Mouse (Mus musculus) cerebellum, postnatal 14 days (tissue): Measurements from ENCODE around the gene Nfx1.
"Not testable (repeated sequence)": the region's sequence is repeated elsewhere in the genome, so short reads cannot be mapped to it uniquely, and the experiment has no call there.

Source experiments
- DNase-seq, 2 experiments: peaks; one replicate each; pipeline ENCODE4 v3.0.0; 2021; ENCODE audit warnings: mixed read lengths in 2 of 2

The Nfx1 gene

GRCm38 (mm10) chr4:40970842-40971701 lies at the start of gene Nfx1:
Nfx1 (plus strand) TSS chr4:40970906.
- DNase-seq = peak; percentile 95 to 96

DNA sequence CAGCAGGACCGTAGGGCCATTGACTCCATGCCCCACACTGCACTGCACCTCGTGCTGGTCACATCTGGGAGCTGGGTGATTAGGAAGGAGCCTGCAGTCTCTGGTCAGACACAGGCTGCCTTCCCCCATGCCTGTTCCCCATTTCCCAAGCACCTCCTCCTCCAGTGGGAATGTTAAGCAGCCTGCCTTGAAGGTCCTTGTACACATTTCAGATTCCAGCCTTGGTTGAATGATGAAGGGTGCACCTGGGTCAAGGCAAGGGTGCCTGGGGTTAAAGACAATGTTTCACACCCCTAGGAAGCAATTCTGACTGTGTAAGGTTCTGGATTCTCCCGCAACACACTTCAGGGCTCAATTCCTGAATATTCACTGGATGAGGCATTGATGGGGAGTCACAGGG lies 49.4 kb upstream of the Nfx1 start:
- no peak for DNase-seq

DNA sequence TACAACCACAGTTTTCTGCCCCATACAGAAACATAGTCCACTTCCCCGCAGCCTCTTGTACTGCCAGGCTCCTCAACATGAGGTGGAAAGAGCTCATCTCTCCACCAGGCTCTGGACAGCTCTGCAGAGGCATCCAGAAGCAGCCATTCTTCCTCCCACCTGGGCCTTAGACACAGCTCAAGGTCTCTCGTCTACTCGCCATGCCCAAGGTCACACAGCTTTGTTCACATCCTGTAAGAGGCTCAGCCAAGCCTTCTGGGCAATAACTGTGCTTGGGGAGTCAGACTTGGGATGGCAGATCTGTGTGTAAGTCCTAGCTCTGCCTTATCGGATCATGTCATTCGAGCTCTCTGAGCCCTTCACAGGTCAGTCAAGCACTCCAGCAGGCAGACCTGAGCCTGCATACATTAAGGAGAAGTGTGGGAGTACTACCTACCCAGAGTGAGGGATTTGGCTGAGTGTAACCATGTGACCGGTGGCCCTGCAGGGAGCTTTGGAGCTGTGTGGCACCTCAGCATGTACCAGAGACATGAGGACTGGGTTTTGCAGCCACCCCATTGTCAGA lies 47.5 kb upstream of the Nfx1 start:
- no peak for DNase-seq

- DNase-seq = no peak
These were observed 45.1 kb upstream of the Nfx1 start for GRCm38 (mm10) chr4:40925568-40925967.

DNA sequence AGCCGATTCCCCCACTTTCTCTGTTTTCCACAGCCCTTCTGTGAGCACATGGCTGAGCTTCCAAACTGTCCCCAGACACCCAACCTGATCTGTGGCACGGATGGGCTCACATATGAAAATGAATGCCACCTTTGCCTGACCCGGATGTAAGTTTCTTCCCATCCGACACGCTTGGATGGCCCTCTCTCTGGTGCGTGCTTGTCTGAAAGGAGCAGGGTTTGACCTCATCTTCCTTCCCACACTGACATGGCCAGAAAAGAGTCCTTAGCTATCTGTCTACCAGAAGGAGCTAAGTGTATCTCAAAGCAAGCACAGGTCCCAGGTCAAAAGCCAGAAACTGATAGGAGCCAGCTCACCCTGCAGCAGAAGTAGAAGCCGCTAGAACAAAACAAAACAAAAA lies 41.7 kb upstream of the Nfx1 start:
- DNase-seq = no peak

DNA sequence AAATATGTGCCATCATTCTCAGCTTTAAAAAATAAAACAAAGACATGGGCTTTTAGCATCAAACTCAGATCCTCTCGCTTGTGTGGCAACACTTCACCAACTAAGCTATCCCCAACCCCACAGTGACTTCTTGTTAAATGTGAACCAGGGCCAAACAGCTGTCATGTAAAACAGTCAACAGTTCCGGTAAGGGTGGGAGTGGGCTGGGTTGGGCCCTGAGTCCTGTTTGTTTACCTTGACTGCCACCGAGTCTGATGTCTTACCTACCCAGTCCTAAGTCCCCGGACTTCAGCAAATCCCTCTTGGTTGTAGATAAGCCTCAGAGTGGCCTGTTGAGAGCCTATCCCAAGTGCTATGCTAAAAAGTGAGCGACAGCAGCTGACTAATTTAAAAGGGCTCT lies 37.0 kb upstream of the Nfx1 start:
- DNase-seq = no peak

DNA sequence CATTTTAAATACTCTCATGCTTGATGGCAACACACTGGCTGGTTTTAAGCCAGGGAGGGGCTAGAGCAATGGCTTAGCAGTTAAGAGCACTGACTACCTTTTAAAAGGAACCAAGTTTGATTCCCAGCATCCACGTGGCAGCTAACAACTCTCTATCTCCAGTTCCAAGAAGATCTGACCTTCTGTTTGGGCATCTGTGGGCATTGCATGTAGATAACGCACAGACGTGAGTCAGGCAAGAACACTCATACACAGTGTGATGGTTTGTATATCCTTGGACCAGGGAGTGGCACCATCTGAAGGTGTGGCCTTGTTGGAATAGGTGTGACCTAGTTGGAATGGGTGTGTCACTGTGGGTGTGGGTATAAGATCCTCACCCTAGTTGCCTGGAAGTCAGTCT lies 36.3 kb upstream of the Nfx1 start:
- not testable (repeated sequence) for DNase-seq

DNA sequence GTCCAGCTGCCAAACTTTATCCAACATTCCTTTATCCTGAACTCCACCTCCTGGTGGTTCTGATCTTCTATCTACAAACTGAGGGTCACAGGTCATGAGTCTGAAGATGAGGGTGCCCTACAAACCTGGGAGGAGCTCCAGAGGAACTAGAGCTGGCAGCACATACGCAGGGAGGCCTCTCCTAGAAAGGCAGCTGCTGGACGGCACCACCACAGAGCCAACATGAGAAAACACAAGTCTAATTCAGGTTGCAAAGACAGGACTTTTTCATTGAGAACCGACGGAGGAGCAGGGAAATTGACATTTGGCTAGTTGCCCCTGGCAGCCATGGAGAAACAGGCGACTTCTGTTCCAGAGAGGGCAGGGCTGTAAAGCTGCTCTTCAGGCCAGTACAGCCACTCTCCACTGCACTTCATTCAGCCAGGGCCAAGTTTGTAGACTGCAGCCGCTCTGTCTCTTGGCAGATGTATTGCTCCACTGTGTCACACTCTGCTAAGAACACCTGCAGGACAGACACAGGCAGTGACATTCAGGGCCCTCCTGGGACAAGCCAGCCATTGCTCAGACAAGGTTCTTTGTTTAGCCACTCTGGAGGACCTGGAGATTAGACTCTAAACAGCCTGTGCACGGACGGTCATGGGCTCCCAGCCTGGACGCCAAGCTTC lies 34.4 kb upstream of the Nfx1 start:
- DNase-seq = peak; percentile 32 to 58

GRCm38 (mm10) chr4:40938793-40939192 lies 31.9 kb upstream of the Nfx1 start:
- DNase-seq = no peak

DNA sequence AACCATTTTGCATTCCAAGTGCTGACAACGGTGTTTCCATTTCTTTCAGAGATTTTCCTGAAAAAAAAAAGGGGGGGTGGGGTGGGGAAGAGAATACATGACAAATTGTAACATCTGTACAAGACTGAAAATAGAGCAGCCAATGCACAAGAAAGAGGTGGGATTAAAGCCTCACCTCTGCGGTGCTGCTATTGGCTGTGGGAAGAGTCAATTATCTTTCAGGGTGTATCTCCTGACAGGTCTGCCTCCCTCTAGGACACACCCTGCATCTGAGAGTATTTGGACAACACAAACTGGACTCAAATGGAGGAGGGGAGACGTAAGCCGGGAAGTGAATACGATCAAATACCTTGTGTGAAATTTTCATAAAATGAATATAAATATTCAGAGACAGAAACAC lies 27.1 kb upstream of the Nfx1 start:
- DNase-seq = no peak

GRCm38 (mm10) chr4:40946516-40947121 lies 24.1 kb upstream of the Nfx1 start:
- DNase-seq = no peak

- no peak for DNase-seq
These were observed 23.0 kb upstream of the Nfx1 start for GRCm38 (mm10) chr4:40947565-40948159.

DNA sequence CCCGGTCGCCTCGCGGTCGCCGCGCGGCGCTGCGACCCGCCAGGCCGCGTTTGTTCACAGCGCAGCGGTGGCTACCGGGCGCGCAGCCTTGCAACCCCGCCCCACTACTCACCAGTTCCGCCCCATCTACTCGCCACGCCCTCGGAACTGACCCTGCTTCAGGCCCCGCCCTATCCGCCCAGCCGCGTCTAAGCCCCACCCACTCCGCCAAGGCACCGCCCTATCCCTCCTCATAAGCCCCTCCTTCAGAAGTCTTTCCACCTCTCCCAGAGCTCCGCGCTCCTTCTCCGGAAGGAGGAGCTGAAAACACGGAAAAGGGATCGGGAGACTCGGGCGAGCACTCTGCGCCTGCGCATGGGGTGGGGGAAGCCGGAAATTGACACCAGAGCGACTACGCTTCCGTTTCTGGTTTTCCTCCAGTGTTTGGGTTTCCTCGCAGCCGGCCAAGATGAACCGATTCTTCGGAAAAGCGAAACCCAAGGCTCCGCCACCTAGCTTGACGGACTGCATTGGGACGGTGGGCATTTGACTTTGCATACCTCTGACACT lies 22.5 kb upstream of the Nfx1 start, which contains the start of the genes Bag1 and Chmp5:
Gene Bag1 (minus strand): TSS at position 135 of the 549 bp plus-strand sequence.
Gene Chmp5 (plus strand): TSS at position 248 of the 549 bp plus-strand sequence.
- DNase-seq = peak; percentile 98 to 99

DNA sequence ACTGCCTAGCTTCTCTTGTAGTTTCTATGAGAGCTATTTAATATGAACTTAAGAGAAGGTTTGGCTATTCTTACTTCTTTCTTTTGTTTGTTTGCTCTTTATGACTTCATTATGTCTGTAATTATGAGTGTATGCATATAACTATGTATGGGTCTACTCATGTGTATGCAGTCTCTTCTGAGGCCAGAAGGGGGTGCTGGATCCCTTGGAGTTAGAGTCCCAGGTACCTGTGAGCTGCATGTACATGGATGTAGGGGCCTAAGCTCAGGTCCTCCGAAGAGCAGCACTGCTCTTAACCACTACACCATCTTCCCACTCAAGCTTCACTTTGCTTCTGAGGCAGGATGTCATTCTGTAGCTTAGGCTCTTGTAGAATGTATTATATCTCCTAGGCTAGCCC lies 17.2 kb upstream of the Nfx1 start:
- DNase-seq = peak in 1 of 2 experiments; percentile 21

DNA sequence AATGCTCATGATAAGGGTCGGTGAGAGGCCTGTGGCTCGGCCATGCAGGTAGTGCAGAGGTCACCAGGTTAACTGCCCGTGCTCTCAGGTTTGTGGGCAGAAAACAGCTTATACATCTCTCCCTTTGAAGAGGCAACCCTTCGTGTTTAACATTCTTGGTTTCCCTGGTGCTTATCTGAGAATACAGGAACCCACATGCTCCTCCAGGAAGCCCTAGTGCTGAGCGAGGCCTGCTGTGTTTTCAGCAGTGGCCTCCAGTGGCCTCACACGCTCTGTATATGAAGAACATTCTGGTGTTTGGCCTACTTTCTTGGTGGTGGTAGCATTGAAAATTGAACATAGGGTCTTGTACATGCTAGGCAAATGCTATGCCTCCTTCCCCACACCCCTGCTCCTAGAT lies 14.8 kb upstream of the Nfx1 start:
- DNase-seq = no peak

DNA sequence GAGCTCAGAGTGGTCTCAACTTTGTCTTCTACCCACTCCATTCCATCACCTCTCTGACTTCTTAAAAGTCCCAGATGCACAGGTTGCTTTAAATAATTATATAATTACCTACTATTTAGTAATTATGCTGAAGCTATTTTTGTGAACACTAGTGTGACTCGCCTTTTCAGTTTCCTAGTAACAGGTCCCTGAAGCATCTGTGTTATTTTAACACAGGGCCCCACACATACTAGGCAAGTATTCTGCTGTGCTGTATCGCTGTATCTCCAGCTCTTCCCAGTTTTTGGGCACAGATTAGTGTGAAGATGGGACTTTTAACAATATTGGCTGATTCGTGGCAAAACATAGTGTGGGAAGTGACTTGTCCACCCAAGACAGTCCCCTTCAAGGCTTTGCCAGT lies 7.2 kb upstream of the Nfx1 start:
- no peak for DNase-seq

DNA sequence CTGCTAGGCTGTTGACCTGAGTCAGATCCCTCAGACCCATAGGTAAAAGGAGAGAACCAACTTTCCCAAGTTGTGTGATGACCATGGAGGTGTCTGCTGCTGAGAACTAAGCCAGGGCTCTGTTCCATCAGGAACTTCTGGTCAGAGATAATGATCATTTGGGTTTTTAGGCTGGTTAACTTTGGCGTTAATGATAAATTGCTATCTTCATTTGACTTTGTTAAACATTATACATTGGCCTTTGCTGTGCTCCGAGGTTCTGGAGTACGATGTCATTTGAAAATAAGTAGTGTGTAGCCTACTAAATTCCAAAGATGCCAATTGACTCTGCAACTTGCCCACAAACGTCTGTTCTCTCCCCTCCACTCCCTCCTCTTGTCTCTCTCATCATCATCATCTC lies 1.5 kb upstream of the Nfx1 start:
- no peak for DNase-seq

DNA sequence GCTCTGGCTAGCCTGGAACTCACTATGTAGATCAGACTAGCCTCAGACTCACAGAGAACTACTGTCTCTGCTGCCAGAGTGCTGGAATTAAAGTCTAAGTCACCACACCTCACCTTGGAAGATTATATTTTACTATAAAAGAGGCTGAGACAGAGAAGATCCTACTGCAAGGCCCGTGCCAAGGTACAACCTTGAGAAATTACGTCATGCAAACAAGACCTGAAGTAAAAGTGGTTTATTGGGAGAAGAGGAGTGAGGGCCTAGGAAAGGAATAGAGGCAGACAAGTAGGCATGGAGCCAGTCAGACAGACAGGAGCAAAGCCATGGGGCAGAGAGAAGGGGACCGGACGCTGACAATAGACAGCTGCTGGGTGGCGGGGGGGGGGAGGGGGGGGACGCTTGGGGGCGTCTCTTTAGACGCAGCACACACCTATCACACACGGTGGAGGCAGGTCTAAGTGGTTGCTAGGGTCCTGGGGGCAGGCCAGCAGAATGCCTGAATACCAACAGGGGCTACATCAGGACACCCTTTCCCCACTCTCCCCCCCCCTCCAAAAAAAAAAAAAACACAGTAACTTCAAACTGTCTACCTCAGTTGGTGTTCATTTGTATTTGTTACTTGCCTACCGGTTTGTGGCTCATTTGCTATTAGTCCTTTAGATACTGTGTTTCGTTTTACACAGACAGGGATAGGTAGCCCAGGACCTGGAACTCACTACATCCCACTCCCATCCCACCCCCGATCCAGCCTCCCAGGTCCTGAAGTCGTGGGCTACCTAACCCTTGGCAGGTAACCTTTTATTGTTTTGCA lies 720 bp upstream of the Nfx1 start:
- peak; percentile 27 to 43 for DNase-seq

GRCm38 (mm10) chr4:40970592-40970841 lies 189 bp upstream of the Nfx1 start:
- no peak for DNase-seq

DNA sequence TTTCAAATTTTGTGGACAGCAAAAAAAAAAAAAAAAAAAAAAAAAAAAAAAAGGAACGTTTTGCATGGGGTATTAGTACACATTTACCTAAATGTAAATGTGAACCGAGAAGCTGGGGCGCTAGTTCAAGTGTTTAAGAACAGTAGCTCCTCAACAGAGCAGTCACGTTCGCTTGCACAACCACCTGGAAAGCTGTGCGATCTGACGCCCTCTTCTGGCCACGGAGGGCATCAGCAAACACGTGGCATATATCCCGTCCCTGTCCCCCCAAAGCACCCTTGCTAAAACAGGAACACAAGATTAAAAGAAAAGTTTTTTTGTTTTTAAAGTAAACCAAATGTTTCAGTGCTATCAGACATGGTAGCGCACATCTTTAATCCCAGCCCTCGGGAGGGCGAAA lies 1.0 kb downstream of the Nfx1 start:
- peak; percentile 40 to 71 for DNase-seq

- DNase-seq = no peak
These were observed 3.3 kb downstream of the Nfx1 start for GRCm38 (mm10) chr4:40974011-40974410.

DNA sequence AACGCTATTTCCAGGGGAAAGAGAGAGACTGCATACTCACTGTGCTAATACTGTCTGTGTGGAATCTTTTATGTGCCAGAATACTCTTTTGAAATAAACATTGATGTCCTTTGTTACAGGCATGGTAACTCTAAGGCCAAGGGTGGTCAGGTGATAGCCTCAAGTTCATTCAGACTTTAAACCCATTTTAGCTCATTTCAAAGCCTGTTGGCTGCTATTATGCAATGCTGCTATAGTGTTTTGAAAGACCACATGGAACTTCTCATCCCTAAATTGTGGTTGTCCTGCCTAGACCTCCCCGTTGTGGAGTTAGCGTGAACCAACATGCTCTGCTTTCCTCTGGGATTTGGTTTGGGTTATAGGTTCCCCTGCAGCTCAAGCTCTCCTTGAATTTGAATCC lies 5.0 kb downstream of the Nfx1 start:
- DNase-seq = no peak
